Mouse (Mus musculus) bone marrow, adult 2 months (tissue): ENCODE measurements at regions not wholly inside any gene's neighbourhood (a gene's known extent, or its start where the extent isn't known, plus 50 kb on each side); places are given as distances from the start of the nearest gene placed in this dataset.

Experiments
- H3K27ac ChIP-seq: fragments of 200-500 bp; 2 replicates; pipeline ENCODE4 v1.5.1; 2012; ENCODE audit warnings: low read depth, mild to moderate bottlenecking, control low read depth, inconsistent platforms, low read length; ENCODE audit not compliant: control insufficient read depth, poor library complexity, insufficient read depth
- H3K4me1 ChIP-seq: fragments of 200-500 bp; 2 replicates; pipeline ENCODE4 v1.6.1; 2011; ENCODE audit warnings: low read length; ENCODE audit not compliant: control insufficient read depth, insufficient read depth
- H3K4me3 ChIP-seq: fragments of 200-500 bp; replicated peaks from 2 replicates; pipeline ENCODE3; 2011; ENCODE audit warnings: mild to moderate bottlenecking, low read depth, low read length, control low read depth; ENCODE audit not compliant: control insufficient read depth
- CTCF ChIP-seq: fragments of 200-500 bp; IDR thresholded peaks from 2 replicates; pipeline ENCODE4 v1.5.1; 2011; ENCODE audit warnings: low read length, control low read depth; ENCODE audit not compliant: control insufficient read depth, insufficient read depth
- POLR2A ChIP-seq: fragments of 200-500 bp; IDR thresholded peaks from 2 replicates; pipeline ENCODE4 v1.6.1; 2011; ENCODE audit warnings: low read depth, mild to moderate bottlenecking, control low read depth, low read length, borderline replicate concordance; ENCODE audit not compliant: control insufficient read depth
- WGBS: fragments of 180-500 bp; shearing (Covaris S2); methylation state at CpG from one replicate; pipeline ENCODE4 v1.1.7; 2018; 5-methylcytosine and 5-hydroxymethylcytosine counted together

DNA sequence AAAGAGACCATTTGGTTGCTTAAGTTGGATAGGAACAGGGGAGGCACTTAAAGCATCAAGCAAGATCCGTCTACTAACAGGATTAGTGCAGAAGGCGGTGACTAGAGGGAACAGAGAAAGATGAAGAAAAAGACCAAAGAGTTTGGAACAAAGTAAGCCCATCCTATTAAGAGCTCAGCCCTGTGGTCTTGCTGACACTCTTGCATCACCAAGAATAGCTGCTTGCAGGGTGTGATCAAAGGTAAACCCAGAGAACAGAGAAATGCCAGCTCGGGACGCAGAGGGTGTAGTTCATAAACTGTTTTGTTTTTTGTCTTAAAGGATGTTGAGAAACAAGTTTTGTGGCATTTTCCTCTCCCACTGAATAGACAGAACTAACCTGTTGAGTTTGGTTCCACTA is 574.8 kb downstream of the Slc4a3 start:
- Histone ChIP-seq H3K27ac (no peak overlapping the region), H3K4me1 (no peaks in the 10 kb centered on the region), H3K4me3 (no peak overlapping the region)
- 75% methylated on average over 4 of the region's 4 CpGs for WGBS
- TF ChIP-seq CTCF (no peak), POLR2A (no peak)

GRCm38 (mm10) chr1:76130353-76130752 is 584.3 kb downstream of the Slc4a3 start:
- 57% methylated on average over 4 of the region's 4 CpGs for whole genome bisulfite sequencing
- Histone ChIP-seq H3K27ac (no peak overlapping the region), H3K4me3 (no peak overlapping the region), H3K4me1 (no peaks in the 10 kb centered on the region)
- no peak for TF ChIP-seq POLR2A
- no peak for TF ChIP-seq CTCF

GRCm38 (mm10) chr1:76136810-76137209 is 590.7 kb downstream of the Slc4a3 start:
- WGBS = 83% methylated on average over 1 of the region's 1 CpGs
- H3K4me1 ChIP-seq = no peaks in the 10 kb centered on the region
- TF ChIP-seq POLR2A (no peak), CTCF (no peak)
- H3K4me3 ChIP-seq = no peak overlapping the region
- H3K27ac ChIP-seq = no peak overlapping the region

DNA sequence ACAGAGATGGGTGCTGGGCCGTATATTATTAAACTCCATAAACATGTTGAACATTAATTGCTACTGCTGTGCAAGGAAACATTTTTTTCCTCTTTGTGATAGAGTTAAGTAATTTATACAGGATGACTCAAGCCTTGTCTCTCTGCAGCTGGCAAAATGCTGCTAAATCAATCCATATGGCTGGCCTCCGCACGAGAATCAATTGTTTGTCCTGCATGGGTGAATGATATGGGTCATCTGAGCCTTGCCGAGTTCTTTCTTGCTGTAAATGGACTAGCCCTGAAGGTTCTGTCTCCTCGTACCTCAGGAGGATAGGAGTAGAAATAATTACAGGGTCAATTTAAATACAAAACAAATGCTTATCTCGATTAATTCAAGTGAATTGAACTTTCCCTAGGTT is 591.6 kb downstream of the Slc4a3 start:
- TF ChIP-seq POLR2A = no peak
- TF ChIP-seq CTCF = no peak
- WGBS = 80% methylated on average over 6 of the region's 6 CpGs
- no peaks in the 10 kb centered on the region for H3K4me1 ChIP-seq
- no peak overlapping the region for H3K27ac ChIP-seq
- H3K4me3 ChIP-seq = no peak overlapping the region

- H3K27ac ChIP-seq = no peak overlapping the region
- no peak for TF ChIP-seq CTCF
- no peak for TF ChIP-seq POLR2A
- 72% methylated on average over 5 of the region's 5 CpGs for WGBS
- H3K4me1 ChIP-seq = no peaks in the 10 kb centered on the region
- H3K4me3 ChIP-seq = no peak overlapping the region
Measured at GRCm38 (mm10) chr1:76143516-76143915, 597.5 kb downstream of the Slc4a3 start.

DNA sequence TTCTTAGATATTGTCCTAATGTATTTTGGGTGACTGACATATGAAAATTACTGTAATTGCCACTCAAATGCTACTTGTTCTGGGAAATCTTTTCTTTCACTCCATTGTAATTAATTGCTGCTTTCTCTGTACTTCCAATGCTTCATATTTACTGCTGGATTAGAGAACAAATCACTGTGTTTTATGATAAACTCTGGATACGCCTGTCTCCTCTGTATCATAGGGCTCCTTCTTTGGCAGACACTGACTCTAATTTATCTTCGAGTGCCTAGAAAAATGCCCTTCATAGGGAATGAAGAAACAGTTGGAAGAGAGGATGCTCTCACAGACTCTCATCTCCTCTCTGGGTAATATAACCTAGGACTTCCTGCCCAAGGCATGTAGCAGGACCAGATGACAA is 602.9 kb downstream of the Slc4a3 start:
- WGBS = 79% methylated on average over 2 of the region's 2 CpGs
- no peak overlapping the region for H3K27ac ChIP-seq
- no peak for TF ChIP-seq POLR2A
- TF ChIP-seq CTCF = no peak
- no peaks in the 10 kb centered on the region for H3K4me1 ChIP-seq
- no peak overlapping the region for H3K4me3 ChIP-seq

DNA sequence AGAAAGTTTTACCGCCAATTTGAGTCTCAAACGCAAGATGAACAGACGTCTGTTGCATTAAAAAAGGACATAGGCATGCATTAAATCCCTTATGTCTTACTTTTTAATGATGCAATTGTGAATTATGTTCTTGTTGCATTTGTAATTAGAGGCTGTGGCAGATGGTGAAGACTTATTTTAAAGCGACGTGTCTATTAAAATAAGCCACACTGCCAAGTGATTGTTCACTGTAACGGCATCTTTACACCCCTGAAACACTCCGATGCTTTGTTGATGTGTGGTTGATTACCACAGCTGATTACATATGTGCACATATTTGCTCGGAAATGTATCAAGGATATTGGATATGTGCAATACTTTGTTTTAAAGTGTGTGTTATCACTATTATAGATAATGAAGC is 610.2 kb downstream of the Slc4a3 start:
- TF ChIP-seq POLR2A (no peak), CTCF (no peak)
- 72% methylated on average over 8 of the region's 8 CpGs for WGBS
- Histone ChIP-seq H3K4me3 (no peak overlapping the region), H3K4me1 (no peaks in the 10 kb centered on the region), H3K27ac (no peak overlapping the region)

GRCm38 (mm10) chr1:76167486-76167885 is 621.4 kb downstream of the Slc4a3 start:
- TF ChIP-seq CTCF = no peak
- no peak for TF ChIP-seq POLR2A
- H3K4me1 ChIP-seq = no peaks in the 10 kb centered on the region
- no peak overlapping the region for H3K4me3 ChIP-seq
- WGBS = 80% methylated on average over 2 of the region's 2 CpGs
- no peak overlapping the region for H3K27ac ChIP-seq

GRCm38 (mm10) chr1:76181181-76181580 is 635.1 kb downstream of the Slc4a3 start:
- TF ChIP-seq CTCF = no peak
- no peak for TF ChIP-seq POLR2A
- Histone ChIP-seq H3K4me1 (no peaks in the 10 kb centered on the region), H3K27ac (no peak overlapping the region), H3K4me3 (no peak overlapping the region)
- 78% methylated on average over 3 of the region's 3 CpGs for WGBS
